Mouse (Mus musculus) lung, embryonic 14.5 days (tissue): Measurements from ENCODE around the gene Zbtb16. TPM values are rescaled to one million over a fixed set of nuclear protein-coding genes. Genes with fewer than 3 reads are reported as not detected.
A peak's percentile ranks its signal among the peaks of the same experiment; 100 is the strongest.

Experiments used
- ATAC-seq: fragments of 200-750 bp; cut with Nextera tagmentation; 2 replicates; pipeline ENCODE4 v1.8.0; 2017; ENCODE audit warnings: mild to moderate bottlenecking, moderate TSS enrichment, moderate library complexity; ENCODE audit not compliant: insufficient read depth
- DNase-seq: peaks from one replicate; pipeline ENCODE4 v3.0.0-alpha.2; 2015
- H3K27ac ChIP-seq: fragments of 300-500 bp; sonication (generic); 2 replicates; pipeline ENCODE4 v1.5.1; 2014; ENCODE audit warnings: low read depth, mild to moderate bottlenecking, moderate library complexity
- H3K27me3 ChIP-seq: fragments of 300-500 bp; sonication (generic); 2 replicates; pipeline ENCODE4 v1.6.1; 2014; ENCODE audit warnings: low read length, control low read depth; ENCODE audit not compliant: insufficient read depth
- H3K36me3 ChIP-seq: fragments of 300-500 bp; sonication (generic); 2 replicates; pipeline ENCODE4 v1.6.1; 2014; ENCODE audit warnings: control low read depth; ENCODE audit not compliant: insufficient read depth
- H3K4me1 ChIP-seq: fragments of 300-500 bp; sonication (generic); 2 replicates; pipeline ENCODE4 v1.6.1; 2014; ENCODE audit warnings: antibody characterized with exemption, control low read depth; ENCODE audit not compliant: insufficient read depth
- H3K4me2 ChIP-seq: fragments of 300-500 bp; sonication (generic); 2 replicates; pipeline ENCODE4 v1.6.1; 2014; ENCODE audit warnings: mild to moderate bottlenecking
- H3K4me3 ChIP-seq: fragments of 300-500 bp; sonication (generic); 2 replicates; pipeline ENCODE4 v1.5.1; 2014; ENCODE audit warnings: low read depth, low read length
- H3K9ac ChIP-seq: fragments of 300-500 bp; sonication (generic); 2 replicates; pipeline ENCODE4 v1.6.1; 2014
- H3K9me3 ChIP-seq: fragments of 300-500 bp; sonication (generic); 2 replicates; pipeline ENCODE4 v1.6.1; 2016; ENCODE audit warnings: low read depth, low read length, control low read depth
- CTCF ChIP-seq: IDR thresholded peaks from 2 replicates; pipeline ENCODE4 v1.5.1; 2016; ENCODE audit warnings: antibody characterized with exemption, low read depth
- WGBS: fragments of 180-500 bp; shearing (Covaris S2); extraction: QIAGEN DNeasy Blood & Tissue Kit; methylation state at CpG from one replicate; pipeline ENCODE4 v1.1.7; 2014; 5-methylcytosine and 5-hydroxymethylcytosine counted together
- polyA plus RNA-seq: library from polyadenylated mRNA; unstranded; fragments of >200 nt; fragmentation: Nextera tagmentation; extraction: Ambion mirVana; gene quantifications from 2 replicates; pipeline ENCODE4 v1.2.1, GENCODE M21; 2014

The Zbtb16 gene
- polyA plus RNA-seq, 1 experiment from 2014 or later, result 0.71 TPM

DNA sequence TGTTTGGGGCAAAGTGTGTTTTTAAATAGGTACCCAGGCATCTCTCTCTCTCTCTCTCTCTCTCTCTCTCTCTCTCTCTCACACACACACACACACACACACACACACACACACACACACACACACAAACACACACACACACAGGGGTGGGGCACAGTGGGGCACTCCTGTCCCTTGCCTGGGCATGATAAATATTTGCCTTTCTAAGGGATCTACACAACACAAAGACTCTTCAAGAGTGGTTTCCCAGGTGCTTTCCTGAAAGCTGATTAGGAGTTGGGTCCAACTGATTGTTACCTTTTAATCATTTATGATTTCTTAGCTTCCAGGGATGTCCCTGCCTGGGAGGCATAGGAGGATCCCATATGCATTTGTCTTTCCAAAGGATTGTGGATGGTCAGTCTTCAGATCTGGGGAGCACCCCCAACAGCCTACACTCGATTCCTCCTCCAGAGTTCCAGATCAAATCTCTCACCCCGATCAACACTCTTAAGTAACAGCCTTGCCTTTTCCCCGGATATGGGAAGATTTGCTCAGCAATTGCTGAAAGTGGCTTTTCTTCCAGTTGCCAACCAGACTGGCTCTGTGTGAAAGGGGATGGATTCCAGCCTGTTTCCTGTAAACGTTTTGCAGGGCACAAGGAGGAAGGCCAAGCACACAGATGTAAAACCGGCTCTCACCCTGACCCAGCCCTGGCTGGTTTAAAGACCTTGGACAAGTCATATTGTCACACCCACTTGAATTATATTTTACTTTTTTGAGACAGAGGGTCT, 90.5 kb downstream of the Zbtb16 start:
- H3K36me3 ChIP-seq, result no peaks in the 10 kb centered on the region
- no peak overlapping the region for H3K27ac ChIP-seq
- 54% methylated on average over 5 of the region's 5 CpGs for WGBS
- H3K4me1 ChIP-seq, result peaks cover 17% of the 10 kb centered on the region
- H3K4me2 ChIP-seq, result no peak overlapping the region
- H3K9me3 ChIP-seq, result no peaks in the 10 kb centered on the region
- ATAC-seq (no peak), DNase-seq (no peak)
- TF ChIP-seq CTCF, result no peak
- H3K27me3 ChIP-seq, result 0 out of 2 replicates have a peak, but pooled peaks cover 6% of the 10 kb centered on the region
- H3K9ac ChIP-seq, result no peak overlapping the region
- no peak overlapping the region for H3K4me3 ChIP-seq

DNA sequence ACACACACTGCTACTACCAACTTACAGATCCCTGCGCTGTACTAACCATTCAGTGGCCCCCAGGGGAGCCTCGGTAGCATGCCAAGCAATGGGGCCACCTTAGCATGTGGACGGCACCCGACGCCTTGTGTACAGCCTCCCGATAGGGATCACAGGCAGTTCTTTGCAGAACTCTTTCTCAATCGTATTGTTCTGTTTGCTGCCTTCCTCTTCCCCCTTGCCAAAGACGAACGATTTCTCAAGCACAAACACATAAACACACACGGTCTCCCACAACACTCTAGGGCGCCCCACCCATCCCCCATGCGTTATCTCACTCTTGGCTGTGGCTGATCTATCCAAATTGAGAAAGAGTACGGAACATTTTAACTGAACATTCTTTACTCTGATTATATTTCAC, 91.1 kb downstream of the Zbtb16 start:
- Histone ChIP-seq H3K4me2 (no peak overlapping the region), H3K4me1 (peaks cover 20% of the 10 kb centered on the region), H3K9me3 (no peaks in the 10 kb centered on the region), H3K27me3 (0 out of 2 replicates have a peak, but pooled peaks cover 6% of the 10 kb centered on the region), H3K36me3 (no peaks in the 10 kb centered on the region), H3K27ac (no peak overlapping the region), H3K9ac (no peak overlapping the region), H3K4me3 (no peak overlapping the region)
- ATAC-seq (no peak), DNase-seq (peak; percentile 63)
- WGBS, result 49% methylated on average over 13 of the region's 13 CpGs
- TF ChIP-seq CTCF, result no peak

DNA sequence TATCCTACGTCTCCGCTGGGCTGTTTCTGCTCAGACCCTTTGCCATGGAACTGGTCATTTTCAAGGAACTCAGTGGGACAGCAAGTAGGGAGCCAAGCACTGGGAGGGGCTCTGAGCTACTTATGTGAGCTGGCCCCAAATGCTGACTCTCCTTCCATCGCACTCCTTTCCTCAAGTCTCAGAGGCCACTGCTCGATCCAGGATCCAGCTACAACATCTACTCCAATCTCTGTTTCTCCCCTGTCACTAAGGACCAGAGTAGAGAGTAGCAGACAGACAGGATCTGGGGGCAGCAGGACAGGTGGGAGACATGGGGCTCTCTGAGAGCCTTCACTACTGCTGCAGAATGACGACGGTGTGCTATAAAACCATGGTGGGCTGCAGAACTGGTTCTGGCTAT, 91.6 kb downstream of the Zbtb16 start:
- Histone ChIP-seq H3K4me3 (no peak overlapping the region), H3K9me3 (no peaks in the 10 kb centered on the region), H3K27me3 (0 out of 2 replicates have a peak, but pooled peaks cover 6% of the 10 kb centered on the region), H3K9ac (no peak overlapping the region), H3K27ac (0 out of 2 replicates have a peak overlapping the region, but pooled peaks have one; percentile 3), H3K36me3 (no peaks in the 10 kb centered on the region), H3K4me1 (peaks cover 24% of the 10 kb centered on the region), H3K4me2 (no peak overlapping the region)
- TF ChIP-seq CTCF, result no peak
- no peak for DNase-seq
- WGBS, result 79% methylated on average over 6 of the region's 6 CpGs
- ATAC-seq, result no peak

DNA sequence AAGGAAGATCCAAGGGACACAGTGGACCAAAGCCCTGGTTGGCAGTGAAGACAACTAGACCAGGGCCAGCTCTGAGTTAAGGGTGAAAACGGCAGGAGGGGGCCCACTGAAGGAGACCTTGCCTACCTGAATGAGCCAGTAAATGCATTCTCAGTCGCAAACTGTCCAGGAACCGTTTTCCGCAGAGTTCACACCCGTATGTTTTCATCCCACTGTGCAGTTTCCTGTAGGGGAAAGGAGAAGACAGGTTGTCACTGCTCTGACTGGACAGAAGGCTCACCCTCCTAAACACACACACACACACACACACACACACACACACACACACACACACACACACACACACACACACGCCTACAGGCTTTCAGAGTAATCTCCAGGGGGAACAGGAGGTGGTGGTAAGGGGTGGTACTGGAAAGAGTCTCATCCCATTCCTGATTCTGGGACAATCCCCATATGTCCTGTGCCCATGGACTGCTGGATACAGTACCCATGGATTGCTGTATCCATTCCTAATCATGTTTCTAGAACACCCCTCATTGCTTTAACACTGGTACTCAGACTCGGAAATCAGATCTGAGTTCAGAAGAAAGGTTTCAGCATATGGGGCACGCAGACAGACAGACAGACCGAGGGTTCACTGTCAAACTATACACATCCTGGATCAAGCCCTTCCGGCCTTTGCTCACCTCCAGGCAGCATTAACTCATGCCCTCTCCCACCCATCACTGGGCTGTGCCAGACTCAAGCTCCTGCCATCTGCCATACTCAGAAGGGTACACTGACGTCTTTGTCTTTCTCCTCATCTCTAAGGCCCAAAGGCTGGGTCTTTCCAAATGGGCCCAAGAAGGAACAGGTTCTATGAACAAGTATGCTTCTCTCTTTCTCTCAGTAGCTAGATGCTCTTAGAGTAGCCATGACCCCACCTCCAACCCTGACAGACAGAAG, 92.4 kb downstream of the Zbtb16 start:
- Histone ChIP-seq H3K36me3 (no peaks in the 10 kb centered on the region), H3K9me3 (no peaks in the 10 kb centered on the region), H3K4me2 (no peak overlapping the region), H3K27ac (no peak overlapping the region), H3K4me1 (peaks cover 31% of the 10 kb centered on the region), H3K27me3 (0 out of 2 replicates have a peak, but pooled peaks cover 6% of the 10 kb centered on the region), H3K9ac (no peak overlapping the region), H3K4me3 (no peak overlapping the region)
- no peak for ATAC-seq
- no peak for DNase-seq
- 82% methylated on average over 11 of the region's 11 CpGs for WGBS
- no peak for TF ChIP-seq CTCF

DNA sequence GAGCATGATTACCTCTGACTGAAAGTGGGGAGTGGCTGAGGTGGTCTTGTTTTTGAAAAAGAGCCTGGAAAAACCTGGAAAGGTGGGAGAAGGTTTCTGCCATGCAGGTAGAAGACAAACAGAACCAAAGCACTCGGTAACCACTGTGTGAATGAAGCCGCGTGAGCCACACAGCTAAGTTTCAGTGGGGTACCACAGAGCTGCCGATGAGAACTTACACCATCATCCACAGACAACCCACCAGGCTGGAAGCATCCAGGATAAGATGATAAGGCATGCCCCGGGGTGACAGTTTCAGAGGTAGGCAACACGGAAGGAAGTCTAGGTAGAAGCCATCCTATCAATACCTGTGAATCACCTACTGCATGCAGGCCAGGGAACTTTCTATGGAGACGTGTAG, 93.9 kb downstream of the Zbtb16 start:
- no peak overlapping the region for H3K9ac ChIP-seq
- 75% methylated on average over 7 of the region's 7 CpGs for WGBS
- 0 out of 2 replicates have a peak, but pooled peaks cover 6% of the 10 kb centered on the region for H3K27me3 ChIP-seq
- no peaks in the 10 kb centered on the region for H3K36me3 ChIP-seq
- no peak overlapping the region for H3K4me3 ChIP-seq
- no peak overlapping the region for H3K27ac ChIP-seq
- no peak overlapping the region for H3K4me2 ChIP-seq
- ATAC-seq (no peak), DNase-seq (no peak)
- H3K9me3 ChIP-seq, result no peaks in the 10 kb centered on the region
- TF ChIP-seq CTCF, result no peak
- peaks cover 35% of the 10 kb centered on the region for H3K4me1 ChIP-seq

DNA sequence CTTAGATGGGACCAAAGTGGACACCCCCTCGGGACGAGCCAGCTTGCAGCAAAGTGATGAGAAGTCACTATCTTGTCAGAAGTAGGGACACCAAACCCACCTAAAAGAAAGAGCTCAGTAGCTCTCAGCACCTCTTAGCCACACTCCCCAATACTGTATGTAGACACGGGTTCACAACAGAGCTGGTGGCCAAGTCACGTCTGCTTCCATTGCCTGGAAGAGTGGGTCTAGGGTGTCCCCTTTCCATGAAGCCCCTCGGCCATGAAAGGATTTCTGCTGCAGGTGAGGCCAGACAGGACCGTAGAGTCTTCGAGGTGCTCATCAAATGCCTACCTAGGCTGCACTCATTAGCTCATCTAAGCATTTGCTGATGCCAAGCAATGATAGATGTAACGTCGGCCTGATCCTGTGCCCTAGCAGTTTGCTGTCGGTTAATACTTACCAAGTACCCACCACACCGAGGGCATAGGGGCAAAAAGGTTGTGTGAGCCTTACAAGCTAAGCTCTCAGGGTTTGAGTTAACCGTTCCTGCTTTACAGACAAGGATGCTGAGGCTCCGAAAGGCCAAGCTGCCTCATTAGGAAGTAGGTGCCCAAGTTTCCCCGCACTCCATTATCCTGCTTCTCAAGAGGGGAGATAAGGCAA, 94.5 kb downstream of the Zbtb16 start:
- no peak overlapping the region for H3K4me2 ChIP-seq
- no peaks in the 10 kb centered on the region for H3K36me3 ChIP-seq
- no peak for TF ChIP-seq CTCF
- ATAC-seq (no peak), DNase-seq (no peak)
- WGBS, result 82% methylated on average over 14 of the region's 14 CpGs
- peaks cover 39% of the 10 kb centered on the region for H3K4me1 ChIP-seq
- H3K9ac ChIP-seq, result no peak overlapping the region
- no peak overlapping the region for H3K27ac ChIP-seq
- H3K9me3 ChIP-seq, result no peaks in the 10 kb centered on the region
- 0 out of 2 replicates have a peak, but pooled peaks cover 6% of the 10 kb centered on the region for H3K27me3 ChIP-seq
- H3K4me3 ChIP-seq, result no peak overlapping the region
